Mouse (Mus musculus) forebrain, embryonic 13.5 days (tissue): ENCODE data around the gene 1600002K03Rik. TPM values are rescaled to one million over a fixed set of nuclear protein-coding genes. Genes with fewer than 3 reads are reported as not detected.
A peak's percentile ranks its signal among the peaks of the same experiment; 100 is the strongest.

Experiments used
- ATAC-seq: fragments of 200-750 bp; cut with Nextera tagmentation; 2 replicates; pipeline ENCODE4 v1.8.0; 2017
- H3K27ac ChIP-seq: fragments of 300-500 bp; sonication (generic); 2 replicates; pipeline ENCODE4 v1.5.1; 2015; ENCODE audit warnings: inconsistent platforms, mild to moderate bottlenecking, moderate library complexity
- H3K27me3 ChIP-seq: fragments of 300-500 bp; sonication (generic); 2 replicates; pipeline ENCODE4 v1.6.1; 2015; ENCODE audit warnings: mild to moderate bottlenecking, inconsistent platforms
- H3K36me3 ChIP-seq: fragments of 300-500 bp; sonication (generic); 2 replicates; pipeline ENCODE4 v1.6.1; 2015; ENCODE audit warnings: mild to moderate bottlenecking, inconsistent platforms; ENCODE audit not compliant: poor library complexity, severe bottlenecking
- H3K4me1 ChIP-seq: fragments of 300-500 bp; sonication (generic); 2 replicates; pipeline ENCODE4 v1.6.1; 2015; ENCODE audit warnings: inconsistent platforms
- H3K4me2 ChIP-seq: fragments of 300-500 bp; sonication (generic); 2 replicates; pipeline ENCODE4 v1.6.1; 2015; ENCODE audit warnings: inconsistent platforms, mild to moderate bottlenecking, moderate library complexity
- H3K4me3 ChIP-seq: fragments of 300-500 bp; sonication (generic); 2 replicates; pipeline ENCODE4 v1.5.1; 2015; ENCODE audit warnings: mild to moderate bottlenecking, inconsistent platforms
- H3K9ac ChIP-seq: fragments of 300-500 bp; sonication (generic); 2 replicates; pipeline ENCODE4 v1.6.1; 2015; ENCODE audit warnings: mild to moderate bottlenecking, inconsistent platforms
- H3K9me3 ChIP-seq: fragments of 300-500 bp; sonication (generic); replicated peaks from 2 replicates; pipeline ENCODE4 v1.6.1; 2016; ENCODE audit warnings: inconsistent platforms
- WGBS: fragments of 180-500 bp; shearing (Covaris S2); methylation state at CpG from one replicate; pipeline ENCODE4 v1.1.7; 2015; 5-methylcytosine and 5-hydroxymethylcytosine counted together
- polyA plus RNA-seq: library from polyadenylated mRNA; unstranded; fragments of >200 nt; fragmentation: Nextera tagmentation; extraction: Ambion mirVana; gene quantifications from 2 replicates; pipeline ENCODE4 v1.2.1, GENCODE M21; 2015

Gene 1600002K03Rik
- polyA plus RNA-seq, 1 experiment from 2014 or later, result 12.2 TPM

DNA sequence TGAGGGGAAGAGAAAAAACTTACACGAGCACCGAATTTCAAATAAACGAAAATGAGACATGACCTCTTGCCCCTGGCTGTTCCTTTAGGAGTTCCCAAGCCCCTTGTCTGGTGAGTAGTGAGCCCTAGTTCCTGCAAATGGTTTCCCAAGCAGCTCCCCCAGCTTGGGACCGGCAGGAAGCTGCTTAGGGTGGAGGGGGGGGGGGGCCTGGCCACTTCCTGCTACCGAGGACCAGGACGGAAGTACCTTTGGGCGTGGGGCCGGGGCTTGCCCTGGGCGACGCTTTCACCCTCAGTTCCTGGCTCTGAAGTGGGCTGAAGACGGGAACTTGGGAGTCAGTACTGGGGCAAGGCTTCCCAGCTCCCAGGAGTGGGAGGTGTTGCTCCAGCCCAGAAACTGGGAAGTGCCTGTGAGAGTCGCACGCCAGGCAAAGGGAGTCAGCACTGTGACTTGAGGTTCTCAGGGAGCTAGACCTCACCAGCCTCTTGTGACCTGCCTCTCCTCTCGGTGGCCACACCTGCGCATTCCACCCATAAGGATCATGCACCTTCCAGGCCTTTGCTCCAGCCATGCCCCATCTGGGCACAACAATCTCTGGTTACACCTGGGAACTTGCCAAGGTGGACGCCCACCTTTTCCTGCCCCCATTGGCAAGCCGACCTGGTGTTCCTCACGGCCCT lies 14.3 kb upstream of the 1600002K03Rik start:
- H3K36me3 ChIP-seq, result peaks cover 51% of the 10 kb centered on the region
- H3K27me3 ChIP-seq, result no peaks in the 10 kb centered on the region
- peak overlapping the region; percentile 68 for H3K4me2 ChIP-seq
- peak overlapping the region; percentile 43 for H3K4me3 ChIP-seq
- no peak for ATAC-seq
- peaks cover 80% of the 10 kb centered on the region for H3K4me1 ChIP-seq
- H3K27ac ChIP-seq, result peak overlapping the region; percentile 89
- H3K9me3 ChIP-seq, result no peaks in the 10 kb centered on the region
- H3K9ac ChIP-seq, result peak overlapping the region; percentile 62; the same call in 1 of the 2 replicates
- 18% methylated on average over 18 of the region's 18 CpGs for WGBS

DNA sequence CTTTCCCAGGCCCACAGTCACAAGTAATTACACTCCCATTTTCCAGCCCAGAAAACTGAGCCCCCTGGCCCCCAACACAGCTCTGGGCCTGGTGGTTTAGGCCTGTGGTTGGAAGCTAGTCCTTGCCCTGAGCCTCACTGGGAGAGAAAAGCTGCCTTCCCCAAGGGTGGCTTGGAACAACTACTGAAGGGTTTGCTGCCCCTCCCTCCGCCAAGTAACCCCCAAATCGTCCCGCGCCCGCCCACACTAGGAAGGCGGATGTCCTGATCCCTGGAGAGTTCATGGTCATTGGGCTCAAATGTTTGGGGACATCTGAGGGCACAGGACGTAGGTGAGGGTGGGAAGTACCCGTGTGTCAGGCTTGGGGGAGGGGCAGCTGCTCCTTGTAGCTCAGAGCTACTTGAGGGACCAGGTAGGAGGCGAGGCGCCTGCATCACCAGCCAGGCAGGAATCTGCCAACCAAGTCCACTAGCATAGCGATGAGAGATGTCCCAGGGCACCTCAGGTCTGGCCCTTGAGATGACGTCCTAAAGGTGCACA lies 13.7 kb upstream of the 1600002K03Rik start:
- Histone ChIP-seq H3K4me1 (peaks cover 76% of the 10 kb centered on the region), H3K9ac (peak overlapping the region; percentile 62)
- ATAC-seq, result peak; percentile 6; the same call in 1 of the 2 replicates

DNA sequence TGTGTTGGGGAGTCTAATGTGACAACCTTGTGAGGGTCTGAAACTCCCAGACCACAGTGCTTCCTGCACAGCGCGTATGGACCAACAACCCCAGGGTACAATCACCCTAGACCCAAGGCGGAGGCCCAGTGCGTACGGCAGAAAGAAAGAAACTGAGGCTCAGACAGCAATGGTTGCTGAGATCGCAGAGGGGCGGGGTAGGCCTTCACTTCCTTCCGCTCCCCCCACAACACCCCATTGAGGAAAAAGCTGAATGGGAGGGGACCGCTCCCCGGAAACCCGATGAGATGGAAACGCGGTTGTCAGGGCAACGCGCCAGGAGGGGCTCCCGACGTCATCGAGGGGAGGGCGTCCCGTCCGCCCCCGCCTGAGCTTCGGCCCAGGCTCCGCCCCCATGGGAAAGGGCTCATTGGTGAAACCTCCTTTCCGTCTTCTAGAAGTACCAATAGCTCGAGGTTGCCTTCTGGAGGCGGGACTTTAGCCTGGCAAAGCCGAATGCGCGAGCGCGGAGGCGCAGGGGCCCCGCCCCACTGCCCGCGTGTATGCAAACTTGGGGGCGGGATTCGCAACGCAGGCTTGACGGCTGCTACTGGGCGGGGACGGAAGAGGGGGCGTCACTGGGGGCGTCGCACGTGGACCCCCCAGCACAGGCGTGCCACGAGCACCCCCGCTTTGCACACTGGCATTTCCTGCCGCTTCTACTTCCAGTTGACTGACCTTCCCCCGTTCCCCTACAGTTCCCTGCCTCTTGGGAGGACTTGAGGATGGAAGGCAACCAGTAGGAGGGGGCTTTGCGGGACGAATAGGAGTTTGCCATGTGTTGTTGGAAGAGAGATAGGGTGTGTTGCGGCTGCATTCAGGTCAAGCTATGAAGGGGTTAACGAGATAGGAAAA lies 12.9 kb upstream of the 1600002K03Rik start:
- under 1% methylated on average over 54 of the region's 55 CpGs for WGBS
- peaks cover 37% of the 10 kb centered on the region for H3K36me3 ChIP-seq
- ATAC-seq, result peak; percentile 87
- H3K27ac ChIP-seq, result peak overlapping the region; percentile 89
- H3K4me2 ChIP-seq, result peak overlapping the region; percentile 68
- H3K4me1 ChIP-seq, result peaks cover 76% of the 10 kb centered on the region
- peak overlapping the region; percentile 62 for H3K9ac ChIP-seq
- H3K9me3 ChIP-seq, result no peaks in the 10 kb centered on the region
- H3K4me3 ChIP-seq, result peak overlapping the region; percentile 43
- H3K27me3 ChIP-seq, result no peaks in the 10 kb centered on the region

More for the DNA sequence above, 13.7 kb upstream of the 1600002K03Rik start:
- WGBS, result 5% methylated on average over 12 of the region's 12 CpGs
- H3K27me3 ChIP-seq, result no peaks in the 10 kb centered on the region
- H3K4me3 ChIP-seq, result peak overlapping the region; percentile 43
- peak overlapping the region; percentile 89 for H3K27ac ChIP-seq
- peaks cover 44% of the 10 kb centered on the region for H3K36me3 ChIP-seq
- H3K4me2 ChIP-seq, result peak overlapping the region; percentile 68
- H3K9me3 ChIP-seq, result no peaks in the 10 kb centered on the region

DNA sequence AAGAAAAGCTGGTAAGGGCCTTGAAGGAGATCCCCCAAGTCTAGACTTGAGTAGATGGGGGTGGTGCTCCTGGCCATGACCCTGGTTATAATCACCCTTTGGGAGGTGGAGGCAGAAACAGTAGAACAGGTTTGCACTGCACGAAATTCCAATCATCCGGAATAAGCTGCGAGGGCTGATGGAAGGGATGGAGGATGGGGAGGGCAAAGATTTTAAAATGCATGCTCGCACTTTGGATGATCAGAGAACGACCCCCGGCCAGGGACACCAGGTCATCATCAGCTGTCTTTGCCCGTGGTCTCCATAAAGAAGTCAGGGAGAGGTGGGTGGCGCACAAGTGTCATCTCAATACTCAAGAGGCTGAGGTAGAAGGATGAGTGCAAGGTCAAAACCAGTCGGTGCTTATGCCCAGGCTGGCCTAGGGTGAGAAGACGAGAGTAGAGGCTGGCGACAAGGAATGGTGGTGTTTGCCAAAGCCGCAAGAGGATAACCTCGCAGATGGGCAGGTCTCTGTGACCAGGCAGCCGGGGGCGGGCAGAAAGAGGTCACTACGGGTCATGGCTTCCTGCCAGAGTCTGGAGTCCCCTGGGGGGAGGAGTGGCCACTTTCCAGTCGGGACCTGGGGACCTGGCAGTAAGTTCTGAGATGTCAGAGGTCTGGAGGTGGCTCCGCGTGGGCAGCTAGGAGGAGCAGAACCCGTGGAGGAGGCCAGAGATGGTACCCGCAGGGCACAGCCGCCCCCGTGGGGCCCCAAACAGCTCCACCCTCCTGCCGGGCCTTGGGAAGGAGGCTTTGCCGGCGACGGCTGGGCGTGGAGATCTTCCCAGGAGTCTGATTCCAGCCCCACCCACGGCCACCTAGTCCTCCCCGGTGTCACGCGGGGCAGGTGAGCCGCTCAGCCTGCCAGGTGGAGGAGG lies 12.0 kb upstream of the 1600002K03Rik start:
- peak overlapping the region; percentile 40 for H3K27ac ChIP-seq
- peak overlapping the region; percentile 43 for H3K4me3 ChIP-seq
- H3K4me2 ChIP-seq, result peak overlapping the region; percentile 68
- no peaks in the 10 kb centered on the region for H3K9me3 ChIP-seq
- H3K36me3 ChIP-seq, result peaks cover 28% of the 10 kb centered on the region
- no peaks in the 10 kb centered on the region for H3K27me3 ChIP-seq
- 2% methylated on average over 31 of the region's 33 CpGs for WGBS
- peaks cover 74% of the 10 kb centered on the region for H3K4me1 ChIP-seq
- peak overlapping the region; percentile 54 for H3K9ac ChIP-seq
- ATAC-seq, result no peak

DNA sequence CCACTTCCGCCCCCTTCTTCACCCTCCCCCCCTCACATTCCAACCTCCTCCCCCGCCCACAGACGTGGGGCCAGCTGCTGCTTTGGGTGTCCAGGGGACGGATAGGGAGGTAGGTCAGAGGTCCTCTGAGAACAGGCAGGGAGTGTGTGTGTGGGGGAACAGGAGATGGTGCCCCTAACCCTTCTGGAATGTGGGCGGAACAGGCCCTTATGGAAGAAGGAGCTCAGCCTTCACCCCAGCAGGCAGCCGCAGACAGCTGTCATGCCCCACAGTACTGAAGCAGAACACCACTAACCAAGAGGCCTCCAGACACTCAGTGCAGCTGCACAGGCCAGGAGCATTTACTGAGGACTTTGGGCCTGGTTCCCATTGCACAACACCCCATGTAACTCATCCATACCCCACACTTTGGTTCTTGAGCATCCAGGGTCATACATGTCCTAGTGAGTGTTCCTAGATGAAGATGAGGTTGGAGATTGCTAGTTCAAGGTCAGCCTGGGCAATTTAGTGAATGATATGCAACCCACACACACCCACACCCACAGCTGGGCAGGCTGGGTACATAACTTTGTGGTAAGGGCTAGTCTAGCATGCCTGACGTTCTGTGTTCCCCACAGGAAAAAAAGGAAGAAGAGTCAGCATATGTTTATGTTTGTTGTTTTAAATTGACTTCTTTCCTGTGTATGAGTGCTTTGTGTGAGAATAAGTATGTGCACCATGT lies 11.1 kb upstream of the 1600002K03Rik start:
- Histone ChIP-seq H3K4me1 (peaks cover 71% of the 10 kb centered on the region), H3K9ac (peak overlapping the region; percentile 54; the same call in 1 of the 2 replicates), H3K9me3 (no peaks in the 10 kb centered on the region), H3K27ac (peak overlapping the region; percentile 25; the same call in 1 of the 2 replicates), H3K4me2 (peak overlapping the region; percentile 68; the same call in 1 of the 2 replicates), H3K4me3 (no peak overlapping the region), H3K27me3 (no peaks in the 10 kb centered on the region), H3K36me3 (peaks cover 19% of the 10 kb centered on the region)
- 21% methylated on average over 5 of the region's 7 CpGs for WGBS
- no peak for ATAC-seq

- peaks cover 70% of the 10 kb centered on the region for H3K4me1 ChIP-seq
- no peak overlapping the region for H3K27ac ChIP-seq
- H3K9ac ChIP-seq, result no peak overlapping the region
- H3K36me3 ChIP-seq, result peaks cover 13% of the 10 kb centered on the region
- WGBS, result 84% methylated on average over 3 of the region's 3 CpGs
- H3K4me3 ChIP-seq, result no peak overlapping the region
- H3K9me3 ChIP-seq, result no peaks in the 10 kb centered on the region
- ATAC-seq, result no peak
- no peak overlapping the region for H3K4me2 ChIP-seq
- no peaks in the 10 kb centered on the region for H3K27me3 ChIP-seq
Measured at GRCm38 (mm10) chr10:80162243-80162608, 10.5 kb upstream of the 1600002K03Rik start.

GRCm38 (mm10) chr10:80162716-80163299 lies 9.9 kb upstream of the 1600002K03Rik start:
- peaks cover 65% of the 10 kb centered on the region for H3K4me1 ChIP-seq
- H3K9me3 ChIP-seq, result no peaks in the 10 kb centered on the region
- H3K36me3 ChIP-seq, result peaks cover 9% of the 10 kb centered on the region
- WGBS, result 86% methylated on average over 6 of the region's 6 CpGs
- ATAC-seq, result no peak
- H3K27ac ChIP-seq, result no peak overlapping the region
- H3K4me3 ChIP-seq, result no peak overlapping the region
- no peaks in the 10 kb centered on the region for H3K27me3 ChIP-seq
- peak overlapping the region; percentile 21 for H3K9ac ChIP-seq
- no peak overlapping the region for H3K4me2 ChIP-seq

DNA sequence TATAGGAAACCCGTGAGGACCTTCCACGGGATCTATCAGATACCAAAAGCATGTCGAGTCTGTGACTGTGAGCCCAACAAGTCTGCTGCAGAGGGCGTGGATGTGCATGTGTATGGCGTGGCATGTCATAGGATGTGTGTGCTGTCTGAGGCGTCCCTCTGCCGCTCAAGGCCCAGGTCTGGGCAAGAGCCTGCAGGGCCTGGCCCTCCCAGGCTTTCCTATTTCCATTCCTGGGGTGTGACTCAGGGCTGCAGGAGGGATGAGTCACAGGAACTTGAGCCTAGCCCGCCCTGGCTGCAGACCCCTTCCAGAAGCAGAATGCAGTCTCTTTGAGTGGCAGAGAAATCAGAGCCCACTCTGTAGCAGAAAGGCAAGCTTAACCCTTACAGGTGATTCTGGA lies 9.0 kb upstream of the 1600002K03Rik start:
- Histone ChIP-seq H3K4me3 (peak overlapping the region; percentile 41; the same call in 1 of the 2 replicates), H3K4me2 (peak overlapping the region; percentile 79), H3K4me1 (peaks cover 60% of the 10 kb centered on the region), H3K27me3 (no peaks in the 10 kb centered on the region), H3K9ac (no peak overlapping the region), H3K36me3 (peaks cover under 1% of the 10 kb centered on the region; the same call in 1 of the 2 replicates), H3K27ac (no peak overlapping the region), H3K9me3 (no peaks in the 10 kb centered on the region)
- 78% methylated on average over 8 of the region's 8 CpGs for WGBS
- ATAC-seq, result no peak

GRCm38 (mm10) chr10:80164161-80164997 lies 8.4 kb upstream of the 1600002K03Rik start:
- H3K27ac ChIP-seq, result peak overlapping the region; percentile 67
- peaks cover 2% of the 10 kb centered on the region; the same call in 1 of the 2 replicates for H3K36me3 ChIP-seq
- no peak for ATAC-seq
- peak overlapping the region; percentile 79 for H3K4me2 ChIP-seq
- no peaks in the 10 kb centered on the region for H3K9me3 ChIP-seq
- H3K4me1 ChIP-seq, result peaks cover 60% of the 10 kb centered on the region
- H3K9ac ChIP-seq, result peak overlapping the region; percentile 72
- H3K27me3 ChIP-seq, result no peaks in the 10 kb centered on the region
- WGBS, result 9% methylated on average over 44 of the region's 44 CpGs
- H3K4me3 ChIP-seq, result peak overlapping the region; percentile 41

DNA sequence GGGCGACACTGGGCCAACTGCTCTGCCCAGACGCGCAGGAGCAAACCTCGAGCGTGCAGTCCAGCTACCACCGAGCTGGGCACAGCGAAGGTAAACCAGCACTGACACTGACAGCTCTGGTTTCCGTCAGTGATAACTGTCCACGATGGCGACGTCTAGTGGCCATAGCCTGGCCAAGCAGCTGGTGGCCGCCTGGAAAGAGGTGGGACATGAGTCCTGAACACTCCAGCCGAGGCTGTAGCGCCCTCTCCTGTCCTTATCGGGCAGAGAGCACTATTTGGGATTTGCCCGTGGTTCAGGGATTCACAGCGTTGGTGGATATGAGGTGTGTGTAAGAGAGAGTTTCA lies 7.8 kb upstream of the 1600002K03Rik start:
- H3K27me3 ChIP-seq, result no peaks in the 10 kb centered on the region
- peak overlapping the region; percentile 41 for H3K4me3 ChIP-seq
- H3K4me2 ChIP-seq, result peak overlapping the region; percentile 79
- peak overlapping the region; percentile 67 for H3K27ac ChIP-seq
- peak overlapping the region; percentile 72 for H3K9ac ChIP-seq
- under 1% methylated on average over 17 of the region's 17 CpGs for WGBS
- peaks cover 8% of the 10 kb centered on the region for H3K36me3 ChIP-seq
- ATAC-seq, result peak; percentile 36
- H3K4me1 ChIP-seq, result peaks cover 63% of the 10 kb centered on the region
- no peaks in the 10 kb centered on the region for H3K9me3 ChIP-seq
